8 mouse cellular contexts compared by ENCODE assay signal in the genomic region with DNA sequence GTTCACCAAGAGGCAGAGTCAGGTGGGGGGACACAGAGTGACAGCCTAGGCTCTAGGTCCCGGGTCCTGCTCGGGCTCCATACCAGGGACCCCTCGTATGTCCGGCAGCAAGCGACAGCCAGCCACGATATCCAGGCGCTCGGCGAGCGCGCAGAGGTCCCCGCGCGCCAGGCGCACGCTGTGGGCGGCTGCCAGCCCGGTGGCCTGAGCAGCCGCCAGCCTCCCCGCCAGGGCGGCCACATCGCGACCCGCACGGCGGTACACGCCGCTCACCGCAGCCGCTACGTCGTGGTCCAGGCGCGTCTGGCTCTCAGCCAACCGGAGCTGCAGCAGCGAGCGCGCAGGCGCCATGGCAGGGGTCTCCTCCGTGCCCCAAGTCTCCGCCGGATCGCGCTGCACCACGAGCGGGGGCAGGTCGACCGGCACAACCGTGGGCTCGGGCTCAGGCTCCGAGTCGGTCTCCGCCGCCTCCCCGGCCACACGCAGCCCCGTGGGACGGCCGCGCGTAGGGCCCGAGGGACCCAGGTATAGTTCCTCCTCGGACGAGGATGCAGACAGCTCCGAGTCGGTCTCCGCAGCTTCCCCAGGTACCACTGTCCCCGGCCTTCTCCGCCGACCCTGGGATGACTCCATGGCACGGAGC. TPM values are rescaled to one million over a fixed set of nuclear protein-coding genes. Genes with fewer than 3 reads are reported as not detected.
A peak's percentile ranks its signal among the peaks of the same experiment; 100 is the strongest.
DNase-seq lines count a peak whose midpoint lies in the region; ATAC-seq and TF ChIP-seq lines count a peak whose summit lies in the region.

No protein-coding gene starts in this region.

- H3K9ac ChIP-seq in kidney, embryonic 15.5 days: peak overlapping the region; percentile 63
- peak overlapping the region; percentile 67 for H3K9ac ChIP-seq in forebrain, embryonic 12.5 days
- H3K9ac ChIP-seq in intestine, postnatal 0 days (ENCODE audit: low read depth, low read length): peak overlapping the region; percentile 53

- no peak for TF ChIP-seq CTCF in intestine, postnatal 0 days (IDR thresholded peaks at IDR 0.05; ENCODE audit: low read depth)

- H3K4me2 ChIP-seq in kidney, embryonic 15.5 days: peak overlapping the region; percentile 98
- peak overlapping the region; percentile 97 for H3K4me2 ChIP-seq in forebrain, embryonic 12.5 days
- peak overlapping the region; percentile 90 for H3K4me2 ChIP-seq in intestine, postnatal 0 days (replicated peaks; ENCODE audit: low read depth)

- 0 out of 2 replicates have a peak overlapping the region, but pooled peaks have one; percentile 22 for H3K27ac ChIP-seq in kidney, embryonic 15.5 days
- peak overlapping the region; percentile 79 for H3K27ac ChIP-seq in forebrain, embryonic 12.5 days
- H3K27ac ChIP-seq in intestine, postnatal 0 days (ENCODE audit: low read depth, low read length): peak overlapping the region; percentile 5; the same call in 1 of the 2 replicates

- H3K27me3 ChIP-seq in kidney, embryonic 15.5 days: no peaks in the 10 kb centered on the region
- peaks cover 7% of the 10 kb centered on the region; the same call in 1 of the 2 replicates for H3K27me3 ChIP-seq in forebrain, embryonic 12.5 days
- H3K27me3 ChIP-seq in intestine, postnatal 0 days (replicated peaks; ENCODE audit: control insufficient read depth, insufficient read depth, low read length): no peaks in the 10 kb centered on the region
- no peaks in the 10 kb centered on the region for H3K27me3 ChIP-seq in megakaryocyte, embryonic 14.5 days (replicated peaks)

- WGBS in kidney, embryonic 15.5 days: under 1% methylated on average over 71 of the region's 71 CpGs
- WGBS in forebrain, embryonic 12.5 days: 1% methylated on average over 71 of the region's 71 CpGs
- WGBS in intestine, postnatal 0 days: 2% methylated on average over 54 of the region's 71 CpGs

- H3K9me3 ChIP-seq in kidney, embryonic 15.5 days (replicated peaks): no peaks in the 10 kb centered on the region
- H3K9me3 ChIP-seq in forebrain, embryonic 12.5 days: no peaks in the 10 kb centered on the region
- no peaks in the 10 kb centered on the region for H3K9me3 ChIP-seq in intestine, postnatal 0 days (ENCODE audit: control insufficient read depth)
- H3K9me3 ChIP-seq in megakaryocyte, embryonic 14.5 days: no peaks in the 10 kb centered on the region

- 0 out of 2 replicates have a peak, but pooled peaks have one; percentile 5 for ATAC-seq in kidney, embryonic 15.5 days (replicated peaks; ENCODE audit: low FRiP score)
- peak; percentile 33; the same call in 1 of the 2 replicates for ATAC-seq in forebrain, embryonic 12.5 days (ENCODE audit: low FRiP score)
- no peak for ATAC-seq in intestine, postnatal 0 days

- H3K4me3 ChIP-seq in kidney, embryonic 15.5 days (replicated peaks): peak overlapping the region; percentile 67
- H3K4me3 ChIP-seq in forebrain, embryonic 12.5 days (replicated peaks): peak overlapping the region; percentile 79
- peak overlapping the region; percentile 83 for H3K4me3 ChIP-seq in intestine, postnatal 0 days (ENCODE audit: low read depth, low read length)
- H3K4me3 ChIP-seq in megakaryocyte, embryonic 14.5 days (replicated peaks): peak overlapping the region; percentile 98

- peaks cover 25% of the 10 kb centered on the region for H3K4me1 ChIP-seq in kidney, embryonic 15.5 days
- H3K4me1 ChIP-seq in forebrain, embryonic 12.5 days: peaks cover 27% of the 10 kb centered on the region
- 0 out of 2 replicates have a peak, but pooled peaks cover 5% of the 10 kb centered on the region for H3K4me1 ChIP-seq in intestine, postnatal 0 days (replicated peaks; ENCODE audit: control insufficient read depth, insufficient read depth, low read length)
- peaks cover 53% of the 10 kb centered on the region for H3K4me1 ChIP-seq in megakaryocyte, embryonic 14.5 days

- DNase-seq in kidney, adult 9 months: no peak
- DNase-seq in adrenal gland, postnatal 14 days: peak; percentile 76
- peak; percentile 34 to 46 for DNase-seq in spleen, postnatal 14 days (ENCODE audit: low spot score in 2 of 2)
- DNase-seq in frontal cortex, postnatal 25 days (ENCODE audit: low spot score in 2 of 2): no peak

- H3K36me3 ChIP-seq in kidney, embryonic 15.5 days: 0 out of 2 replicates have a peak, but pooled peaks cover 4% of the 10 kb centered on the region
- no peaks in the 10 kb centered on the region for H3K36me3 ChIP-seq in forebrain, embryonic 12.5 days (replicated peaks)
- H3K36me3 ChIP-seq in intestine, postnatal 0 days (ENCODE audit: control insufficient read depth, insufficient read depth): no peaks in the 10 kb centered on the region
- peaks cover 39% of the 10 kb centered on the region for H3K36me3 ChIP-seq in megakaryocyte, embryonic 14.5 days (replicated peaks; ENCODE audit: low read length)

RNA-seq across cellular contexts. Expression of a gene that starts 1.1 kb away (rescaled TPM):
- 2.3 and 2.6 TPM in 2 replicates for polyA plus RNA-seq in kidney, embryonic 15.5 days (2015; fragmentation: Nextera tagmentation; extraction: Ambion mirVana)
- total RNA-seq in adrenal gland, postnatal 14 days (2021): 6.7 and 8.6 TPM in 2 replicates
- polyA plus RNA-seq in forebrain, embryonic 12.5 days (2016; fragmentation: Nextera tagmentation; extraction: Ambion mirVana): 3.5 and 3.9 TPM in 2 replicates
- 3.4 TPM in 2 replicates for polyA plus RNA-seq in intestine, postnatal 0 days (2015; fragmentation: Nextera tagmentation; extraction: Ambion mirVana)
- polyA plus RNA-seq in megakaryocyte, embryonic 14.5 days (2012; ENCODE audit: insufficient read depth, low replicate concordance): 5.5 and 6.5 TPM in 2 replicates

RNA-seq across cellular contexts. Expression of a gene that starts 1.1 kb away (rescaled TPM):
- polyA plus RNA-seq in kidney, embryonic 15.5 days (2015; fragmentation: Nextera tagmentation; extraction: Ambion mirVana): 76.2 and 81.2 TPM in 2 replicates
- total RNA-seq in adrenal gland, postnatal 14 days (2021): 69.4 and 71.2 TPM in 2 replicates
- 43.6 and 47.5 TPM in 2 replicates for polyA plus RNA-seq in forebrain, embryonic 12.5 days (2016; fragmentation: Nextera tagmentation; extraction: Ambion mirVana)
- 108 and 118 TPM in 2 replicates for polyA plus RNA-seq in intestine, postnatal 0 days (2015; fragmentation: Nextera tagmentation; extraction: Ambion mirVana)
- polyA plus RNA-seq in megakaryocyte, embryonic 14.5 days (2012; ENCODE audit: insufficient read depth, low replicate concordance): 608 and 613 TPM in 2 replicates

RNA-seq across cellular contexts. Expression of a gene that starts 10.5 kb away (rescaled TPM):
- 0.10 and 0.15 TPM in 2 replicates for polyA plus RNA-seq in kidney, embryonic 15.5 days (2015; fragmentation: Nextera tagmentation; extraction: Ambion mirVana)
- total RNA-seq in adrenal gland, postnatal 14 days (2021): 0.15 and 0.83 TPM in 2 replicates
- 0.17 TPM in 1 of 2 replicates, not detected in the other for polyA plus RNA-seq in forebrain, embryonic 12.5 days (2016; fragmentation: Nextera tagmentation; extraction: Ambion mirVana)
- not detected in 2 replicates for polyA plus RNA-seq in intestine, postnatal 0 days (2015; fragmentation: Nextera tagmentation; extraction: Ambion mirVana)
- 1.3 and 2.9 TPM in 2 replicates for polyA plus RNA-seq in megakaryocyte, embryonic 14.5 days (2012; ENCODE audit: insufficient read depth, low replicate concordance)

RNA-seq across cellular contexts. Expression of a gene that starts 44.0 kb away (rescaled TPM):
- polyA plus RNA-seq in kidney, embryonic 15.5 days (2015; fragmentation: Nextera tagmentation; extraction: Ambion mirVana): 3.0 TPM in 2 replicates
- total RNA-seq in adrenal gland, postnatal 14 days (2021): 21.8 and 22.0 TPM in 2 replicates
- 0.51 and 0.69 TPM in 2 replicates for polyA plus RNA-seq in forebrain, embryonic 12.5 days (2016; fragmentation: Nextera tagmentation; extraction: Ambion mirVana)
- polyA plus RNA-seq in intestine, postnatal 0 days (2015; fragmentation: Nextera tagmentation; extraction: Ambion mirVana): 1.1 and 1.9 TPM in 2 replicates
- polyA plus RNA-seq in megakaryocyte, embryonic 14.5 days (2012; ENCODE audit: insufficient read depth, low replicate concordance): 40.8 and 53.6 TPM in 2 replicates

RNA-seq across cellular contexts. Expression of a gene that starts 48.5 kb away (rescaled TPM):
- polyA plus RNA-seq in kidney, embryonic 15.5 days (2015; fragmentation: Nextera tagmentation; extraction: Ambion mirVana): 6.6 and 9.4 TPM in 2 replicates
- total RNA-seq in adrenal gland, postnatal 14 days (2021): 45.1 and 45.2 TPM in 2 replicates
- polyA plus RNA-seq in forebrain, embryonic 12.5 days (2016; fragmentation: Nextera tagmentation; extraction: Ambion mirVana): 14.0 and 14.3 TPM in 2 replicates
- 4.2 and 4.7 TPM in 2 replicates for polyA plus RNA-seq in intestine, postnatal 0 days (2015; fragmentation: Nextera tagmentation; extraction: Ambion mirVana)
- polyA plus RNA-seq in megakaryocyte, embryonic 14.5 days (2012; ENCODE audit: insufficient read depth, low replicate concordance): 102 and 169 TPM in 2 replicates

Comparison
In these comparisons a context has a peak if more than half of its experiments do, and no peak if none do; other contexts are left out.
1. H3K27ac ChIP-seq: peak in every context shown above with its lines; median percentile 79 in forebrain, embryonic 12.5 days; 22 in kidney, embryonic 15.5 days; 5 in intestine, postnatal 0 days.
2. DNase-seq: peak in adrenal gland, postnatal 14 days (single experiment) and spleen, postnatal 14 days (2 of 2); none in kidney, adult 9 months (single experiment) and frontal cortex, postnatal 25 days (0 of 2).
3. Peak in every context shown above with its lines, with median percentiles within 50 percentile points of each other: H3K4me2 ChIP-seq, H3K4me3 ChIP-seq and H3K9ac ChIP-seq.